13 mouse cellular contexts compared by ENCODE assay signal in genomic region chr3:46075646-46076045, GRCm38 (mm10).
"Had no signal": no experiment of that assay in that cellular context is flagged by ENCODE, and none has a peak within 500 bp of the region (broad histone marks: within the 10 kb centered on the region; RNA-seq: fewer than 3 reads in every experiment).

No protein-coding gene starts in this region.

- DNase-seq: kidney, postnatal 14 days; liver; lung, adult 18-20 months; right cerebral cortex, adult 18-20 months; thymus, postnatal 4 days had no signal

- H3K4me3 ChIP-seq: kidney, embryonic 15.5 days; left cerebral cortex, adult 2 months; limb, embryonic 12.5 days; midbrain, embryonic 13.5 days; myocyte; neural tube, embryonic 15.5 days had no signal

- H3K27ac ChIP-seq: kidney, embryonic 15.5 days; left cerebral cortex, adult 2 months; limb, embryonic 12.5 days; liver, embryonic 14.5 days; midbrain, embryonic 13.5 days; neural tube, embryonic 15.5 days; stomach, postnatal 0 days had no signal

- H3K36me3 ChIP-seq: kidney, embryonic 15.5 days; limb, embryonic 12.5 days; midbrain, embryonic 13.5 days; neural tube, embryonic 15.5 days had no signal

- H3K4me1 ChIP-seq: kidney, embryonic 15.5 days; limb, embryonic 12.5 days; midbrain, embryonic 13.5 days; neural tube, embryonic 15.5 days had no signal

- H3K9me3 ChIP-seq: kidney, embryonic 15.5 days; limb, embryonic 12.5 days; midbrain, embryonic 13.5 days; neural tube, embryonic 15.5 days had no signal

- ATAC-seq: midbrain, embryonic 13.5 days had no signal

- H3K9ac ChIP-seq: kidney, embryonic 15.5 days; limb, embryonic 12.5 days; liver, embryonic 14.5 days; midbrain, embryonic 13.5 days; neural tube, embryonic 15.5 days had no signal

- H3K4me2 ChIP-seq: kidney, embryonic 15.5 days; limb, embryonic 12.5 days; midbrain, embryonic 13.5 days; neural tube, embryonic 15.5 days had no signal

- H3K27me3 ChIP-seq: kidney, embryonic 15.5 days; limb, embryonic 12.5 days; midbrain, embryonic 13.5 days; neural tube, embryonic 15.5 days had no signal
